Comparison of ENCODE assay signal across 8 mouse cellular contexts in genomic region chr5:134312691-134313450, GRCm38 (mm10). TPM values are rescaled to one million over a fixed set of nuclear protein-coding genes. Genes with fewer than 3 reads are reported as not detected.
A peak's percentile ranks its signal among the peaks of the same experiment; 100 is the strongest.
DNase-seq lines count a peak whose midpoint lies in the region; ATAC-seq lines count a peak whose summit lies in the region.

No protein-coding gene starts in this region.

- WGBS in forebrain, embryonic 14.5 days, result 2% methylated on average over 19 of the region's 19 CpGs
- WGBS in hindbrain, embryonic 14.5 days, result 4% methylated on average over 19 of the region's 19 CpGs
- WGBS in limb, embryonic 10.5 days, result 5% methylated on average over 19 of the region's 19 CpGs

- peaks cover 30% of the 10 kb centered on the region for H3K36me3 ChIP-seq in forebrain, embryonic 14.5 days (ENCODE audit: control insufficient read depth, insufficient read depth, low read length)
- peaks cover 27% of the 10 kb centered on the region for H3K36me3 ChIP-seq in hindbrain, embryonic 14.5 days (replicated peaks; ENCODE audit: control insufficient read depth, insufficient read depth)
- H3K36me3 ChIP-seq in limb, embryonic 10.5 days, result peaks cover 43% of the 10 kb centered on the region

- peaks cover 17% of the 10 kb centered on the region for H3K4me1 ChIP-seq in forebrain, embryonic 14.5 days (ENCODE audit: control insufficient read depth, insufficient read depth, low read length)
- peaks cover 33% of the 10 kb centered on the region for H3K4me1 ChIP-seq in hindbrain, embryonic 14.5 days (replicated peaks; ENCODE audit: control insufficient read depth, insufficient read depth, low read length)
- peaks cover 35% of the 10 kb centered on the region for H3K4me1 ChIP-seq in limb, embryonic 10.5 days

- H3K27me3 ChIP-seq in forebrain, embryonic 14.5 days (replicated peaks; ENCODE audit: control insufficient read depth, insufficient read depth, low read length), result no peaks in the 10 kb centered on the region
- H3K27me3 ChIP-seq in hindbrain, embryonic 14.5 days (ENCODE audit: control insufficient read depth, insufficient read depth, low read length), result no peaks in the 10 kb centered on the region
- no peaks in the 10 kb centered on the region for H3K27me3 ChIP-seq in limb, embryonic 10.5 days (ENCODE audit: low read depth, poor library complexity, severe bottlenecking)

- H3K9me3 ChIP-seq in forebrain, embryonic 14.5 days (replicated peaks; ENCODE audit: control insufficient read depth, low read length), result no peaks in the 10 kb centered on the region
- no peaks in the 10 kb centered on the region for H3K9me3 ChIP-seq in hindbrain, embryonic 14.5 days (ENCODE audit: control insufficient read depth, low read length)
- H3K9me3 ChIP-seq in limb, embryonic 10.5 days (replicated peaks), result no peaks in the 10 kb centered on the region

- ATAC-seq in forebrain, embryonic 14.5 days, result no peak
- no peak for ATAC-seq in hindbrain, embryonic 14.5 days (ENCODE audit: low FRiP score)

- peak overlapping the region; percentile 99 for H3K27ac ChIP-seq in forebrain, embryonic 14.5 days (ENCODE audit: low read depth, low read length)
- H3K27ac ChIP-seq in hindbrain, embryonic 14.5 days, result peak overlapping the region; percentile 100
- H3K27ac ChIP-seq in limb, embryonic 10.5 days, result peak overlapping the region; percentile 100

- peak; percentile 18 for DNase-seq in gastrocnemius, postnatal 10 days
- no peak for DNase-seq in gastrocnemius, adult 8-10 months (ENCODE audit: low spot score in 2 of 2)
- DNase-seq in T-cell, adult 2 months (ENCODE audit: low spot score), result peak; percentile 14
- peak; percentile 34 for DNase-seq in forebrain, embryonic 14.5 days (ENCODE audit: low spot score)
- DNase-seq in hindbrain, embryonic 14.5 days (ENCODE audit: low spot score), result peak; percentile 28
- DNase-seq in limb, embryonic 10.5 days (ENCODE audit: low spot score), result peak; percentile 65
- peak; percentile 49 for DNase-seq in neural tube, embryonic 10.5 days (ENCODE audit: extremely low spot score, low spot score)
- DNase-seq in yolk sac, embryonic 10.5 days (ENCODE audit: low spot score), result no peak

- peak overlapping the region; percentile 74 for H3K4me2 ChIP-seq in forebrain, embryonic 14.5 days (ENCODE audit: low read length)
- peak overlapping the region; percentile 67 for H3K4me2 ChIP-seq in hindbrain, embryonic 14.5 days (replicated peaks)

- peak overlapping the region; percentile 89 for H3K4me3 ChIP-seq in forebrain, embryonic 14.5 days (ENCODE audit: low read depth, low read length)
- H3K4me3 ChIP-seq in hindbrain, embryonic 14.5 days (replicated peaks; ENCODE audit: low read length), result peak overlapping the region; percentile 84
- peak overlapping the region; percentile 93 for H3K4me3 ChIP-seq in limb, embryonic 10.5 days

- H3K9ac ChIP-seq in forebrain, embryonic 14.5 days (ENCODE audit: low read length), result peak overlapping the region; percentile 100
- H3K9ac ChIP-seq in hindbrain, embryonic 14.5 days, result peak overlapping the region; percentile 99

RNA-seq across cellular contexts. Expression of gene Gtf2i, which starts 1.7 kb away (rescaled TPM):
- total RNA-seq in gastrocnemius, postnatal 10 days (2021), result 100 to 1,000 TPM; 131 to 156 TPM
- 100 to 1,000 TPM; 109 to 119 (median 112) TPM for total RNA-seq in gastrocnemius, adult 8-10 months (2022)
- 111 and 122 TPM in 2 replicates for polyA plus RNA-seq in forebrain, embryonic 14.5 days (2014; fragmentation: Nextera tagmentation; extraction: Ambion mirVana)
- 126 TPM in 2 replicates for polyA plus RNA-seq in hindbrain, embryonic 14.5 days (2014; fragmentation: Nextera tagmentation; extraction: Ambion mirVana)
- 180 and 204 TPM in 2 replicates for polyA plus RNA-seq in limb, embryonic 10.5 days (2016; fragmentation: Nextera tagmentation; extraction: Ambion mirVana)

Comparison
In these comparisons a context has a peak if more than half of its experiments do, and no peak if none do; other contexts are left out.
1. DNase-seq: peak in gastrocnemius, postnatal 10 days (single experiment), T-cell, adult 2 months (single experiment), forebrain, embryonic 14.5 days (single experiment), hindbrain, embryonic 14.5 days (single experiment), limb, embryonic 10.5 days (single experiment) and neural tube, embryonic 10.5 days (single experiment); none in gastrocnemius, adult 8-10 months (0 of 2) and yolk sac, embryonic 10.5 days (single experiment).
2. Peak in every context shown above with its lines, with median percentiles within 50 percentile points of each other: H3K27ac ChIP-seq and H3K4me3 ChIP-seq.